16 mouse cellular contexts compared by ENCODE assay signal in genomic region chr9:14409153-14409552, GRCm38 (mm10).
"Had no signal": no experiment of that assay in that cellular context is flagged by ENCODE, and none has a peak within 500 bp of the region (broad histone marks: within the 10 kb centered on the region; RNA-seq: fewer than 3 reads in every experiment).

No protein-coding gene starts in this region.

- H3K27me3 ChIP-seq: neural tube, embryonic 13.5 days; neural tube, embryonic 15.5 days; stomach, embryonic 15.5 days had no signal

- H3K36me3 ChIP-seq: neural tube, embryonic 13.5 days; neural tube, embryonic 15.5 days; stomach, embryonic 15.5 days had no signal

- H3K4me2 ChIP-seq: neural tube, embryonic 13.5 days; neural tube, embryonic 15.5 days; stomach, embryonic 15.5 days had no signal

- DNase-seq: retina, postnatal 1 day; right cerebral cortex, adult 18-20 months; right cerebral cortex, postnatal 14 days; right cerebral cortex, postnatal 25 days; right cerebral cortex, postnatal 4 days; spleen, adult 18-20 months; thymus, adult 18-20 months; thymus, adult 2 months; thymus, postnatal 14 days; thymus, postnatal 25 days; thymus, postnatal 36 days; thymus, postnatal 4 days had no signal

- H3K27ac ChIP-seq: neural tube, embryonic 13.5 days; neural tube, embryonic 15.5 days; stomach, embryonic 15.5 days; stomach, postnatal 0 days had no signal

- H3K9ac ChIP-seq: neural tube, embryonic 13.5 days; neural tube, embryonic 15.5 days; stomach, embryonic 15.5 days had no signal

- H3K4me1 ChIP-seq: neural tube, embryonic 13.5 days; neural tube, embryonic 15.5 days; stomach, embryonic 15.5 days had no signal

- H3K9me3 ChIP-seq: neural tube, embryonic 13.5 days; neural tube, embryonic 15.5 days; stomach, embryonic 15.5 days had no signal

- H3K4me3 ChIP-seq: neural tube, embryonic 13.5 days; neural tube, embryonic 15.5 days; stomach, embryonic 15.5 days had no signal
